Mouse (Mus musculus) neural tube, embryonic 10.5 days (tissue): ENCODE measurements around the gene Lrrc66.
"Not testable (repeated sequence)": the region's sequence is repeated elsewhere in the genome, so short reads cannot be mapped to it uniquely, and the experiment has no call there.

Experiments
- DNase-seq: peaks from one replicate; pipeline ENCODE4 v3.0.0-alpha.2; 2017; ENCODE audit warnings: low spot score; ENCODE audit errors: extremely low spot score

The Lrrc66 gene

DNA sequence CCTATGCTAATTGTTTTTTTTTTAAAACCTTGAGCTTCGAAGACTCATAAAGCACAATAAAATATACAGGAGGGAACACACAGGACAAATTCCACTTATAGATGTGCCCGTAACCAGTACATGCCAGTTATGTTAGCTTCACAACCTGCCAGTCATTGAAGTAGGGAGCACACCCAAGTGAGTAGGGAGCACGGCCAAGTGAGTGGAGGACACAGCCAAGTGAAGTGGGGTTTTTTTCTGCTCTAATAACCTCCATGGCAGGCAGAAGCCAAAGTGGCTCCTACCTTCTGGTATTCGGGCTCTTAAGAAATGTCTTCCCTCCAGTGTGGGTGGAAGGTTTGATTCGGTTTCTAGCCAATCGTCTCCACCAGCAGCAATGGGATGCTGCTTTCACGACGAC is 19.0 kb downstream of the Lrrc66 start:
- DNase-seq = no peak

DNA sequence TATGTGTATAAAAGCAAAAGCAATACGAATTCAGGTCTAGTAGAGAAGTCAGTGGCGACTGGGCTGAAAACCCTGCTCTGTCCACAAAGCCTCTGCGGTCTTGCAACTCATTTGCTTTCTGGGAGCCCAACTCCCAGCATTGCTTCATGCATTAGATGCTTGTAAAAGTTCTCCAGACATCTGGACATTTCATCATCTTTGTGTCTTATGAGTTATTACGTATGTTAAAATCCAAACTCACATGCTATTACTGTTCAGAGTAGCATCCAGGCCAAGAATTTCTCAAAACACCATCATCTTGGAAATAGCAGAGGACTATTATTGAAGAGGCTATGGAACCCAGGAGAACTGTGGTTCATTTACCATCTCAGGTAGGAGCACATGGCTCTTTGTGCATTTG is 21.3 kb downstream of the Lrrc66 start:
- DNase-seq = no peak

DNA sequence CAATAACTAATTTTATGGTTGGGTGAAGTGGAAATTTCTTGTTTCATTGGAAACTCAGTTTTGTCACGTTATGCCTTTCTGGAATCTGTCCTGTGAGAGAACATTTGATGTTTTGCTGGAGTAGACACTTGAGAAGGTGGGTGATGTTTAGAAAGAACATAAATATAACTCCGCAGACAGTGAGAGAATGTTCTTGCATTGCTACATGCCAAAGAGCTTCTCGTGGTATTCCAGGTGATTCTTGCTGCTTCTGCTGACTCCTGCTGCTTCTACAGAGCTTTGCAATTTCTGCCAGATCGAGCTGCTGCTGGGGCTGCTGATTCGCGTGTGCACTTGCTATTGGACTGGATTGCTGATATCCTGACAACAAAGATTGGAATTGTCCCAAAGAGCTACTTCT is 27.4 kb downstream of the Lrrc66 start:
- no peak for DNase-seq

GRCm38 (mm10) chr5:73604542-73604941 is 27.8 kb downstream of the Lrrc66 start:
- DNase-seq = no peak

DNA sequence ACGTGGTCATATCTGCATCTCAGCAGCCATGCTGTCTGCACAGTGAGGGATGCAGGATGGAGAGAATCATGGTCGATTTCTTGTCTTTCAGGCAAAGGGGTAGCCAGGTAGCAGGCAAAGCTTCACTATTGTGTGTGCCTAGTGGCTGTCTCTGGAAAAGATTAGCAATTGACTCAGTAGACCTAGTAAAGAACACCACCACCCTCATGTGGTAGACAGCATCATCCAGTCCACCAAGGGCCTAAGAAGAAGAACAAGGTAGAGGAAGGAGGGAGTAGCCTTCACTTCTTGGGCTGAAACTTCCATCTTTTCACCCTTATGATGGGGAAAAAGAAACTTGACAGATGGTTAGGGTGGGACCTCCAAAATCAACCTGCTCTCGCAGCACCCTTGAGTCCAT is 29.5 kb downstream of the Lrrc66 start:
- no peak for DNase-seq

DNA sequence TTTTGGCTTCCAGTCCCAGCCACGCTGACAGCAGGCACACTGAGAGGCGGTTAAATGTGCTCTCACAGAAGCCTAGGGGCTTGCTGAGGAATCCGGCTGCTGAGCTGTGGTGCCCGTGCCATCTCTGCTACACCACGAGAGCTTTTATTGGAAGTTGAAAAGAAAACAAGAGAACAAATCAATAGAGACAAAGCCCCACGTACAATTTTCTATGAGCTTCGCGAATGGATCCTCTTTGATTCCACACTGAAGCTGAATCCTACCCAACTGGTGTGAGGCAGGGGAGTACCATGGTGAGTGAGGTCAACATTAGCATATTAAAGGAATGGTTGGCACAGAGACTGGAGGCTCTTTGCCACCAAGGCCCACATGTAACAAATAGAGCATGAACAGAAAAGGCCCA is 31.0 kb downstream of the Lrrc66 start:
- no peak for DNase-seq

DNA sequence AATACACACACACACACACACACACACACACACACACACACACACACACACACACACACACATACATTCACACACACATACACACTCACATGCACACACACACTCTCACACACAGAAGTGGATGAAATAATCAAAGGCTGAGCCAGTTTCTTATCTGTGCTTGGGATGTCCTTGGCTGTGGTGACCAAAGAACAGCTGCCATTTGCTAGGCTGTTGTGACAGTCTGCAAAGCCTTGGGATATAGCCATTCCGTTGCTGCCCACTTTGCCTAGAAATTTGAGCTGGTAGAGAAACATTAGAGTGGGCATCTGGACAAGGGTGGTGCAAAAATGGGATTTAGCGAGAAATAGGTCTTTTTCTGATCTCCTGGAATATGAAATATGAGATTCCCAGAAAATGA is 32.3 kb downstream of the Lrrc66 start:
- no peak for DNase-seq

DNA sequence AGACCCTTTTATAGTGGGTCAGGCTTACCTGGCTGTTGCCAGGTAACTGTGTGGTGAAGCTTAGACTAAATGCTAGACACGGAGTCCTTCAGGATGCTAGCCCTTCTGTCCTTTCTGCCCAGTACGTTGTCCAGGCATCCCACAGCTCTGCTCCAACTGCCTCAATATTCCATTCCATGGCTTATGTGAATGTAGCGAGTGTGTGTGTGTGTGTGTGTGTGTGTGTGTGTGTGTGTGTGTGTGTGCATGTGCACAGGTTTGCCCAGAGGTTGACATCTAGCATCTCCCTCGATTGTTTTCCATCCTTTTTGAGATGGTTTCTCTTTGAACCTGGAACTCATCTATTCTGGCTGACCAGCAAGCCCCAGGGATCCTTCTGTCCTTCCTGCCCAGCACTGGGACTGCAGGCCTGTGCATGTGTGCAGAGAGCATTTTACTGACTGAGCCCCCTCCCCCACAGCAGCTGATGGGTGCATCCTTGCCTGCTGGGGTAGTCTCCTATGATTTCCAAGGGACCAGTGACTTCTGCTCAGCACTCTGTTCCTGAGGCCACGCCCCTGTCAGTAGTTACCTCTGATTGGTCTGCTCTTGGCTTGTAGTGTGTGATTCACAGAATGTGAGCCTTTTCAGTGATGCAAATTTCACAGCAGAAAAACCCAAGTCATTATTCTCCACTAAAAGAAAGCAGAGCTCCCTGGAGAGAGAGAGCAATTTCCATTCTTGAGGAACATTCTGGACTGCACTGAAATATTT is 33.2 kb downstream of the Lrrc66 start:
- no peak for DNase-seq

DNA sequence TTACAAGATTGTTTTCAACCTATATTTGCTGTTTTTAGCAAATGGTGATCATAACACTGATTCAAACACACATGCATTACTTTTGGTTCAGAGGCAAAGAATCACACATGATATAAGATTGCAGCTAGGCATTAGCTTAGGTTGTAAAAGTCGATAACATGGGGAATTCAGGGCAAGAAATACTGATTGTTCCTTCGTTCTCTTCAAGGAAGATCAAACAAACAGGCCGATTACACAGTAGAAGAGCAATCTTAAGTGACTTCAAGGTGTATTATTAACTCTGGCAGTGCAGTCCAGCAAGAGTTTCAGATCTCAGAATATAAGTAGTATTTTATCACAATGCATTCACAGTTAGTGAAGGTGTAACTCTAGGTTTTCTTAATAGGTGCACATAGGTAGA is 45.2 kb downstream of the Lrrc66 start:
- DNase-seq = no peak

GRCm38 (mm10) chr5:73586597-73586996 is 45.7 kb downstream of the Lrrc66 start:
- DNase-seq = no peak

DNA sequence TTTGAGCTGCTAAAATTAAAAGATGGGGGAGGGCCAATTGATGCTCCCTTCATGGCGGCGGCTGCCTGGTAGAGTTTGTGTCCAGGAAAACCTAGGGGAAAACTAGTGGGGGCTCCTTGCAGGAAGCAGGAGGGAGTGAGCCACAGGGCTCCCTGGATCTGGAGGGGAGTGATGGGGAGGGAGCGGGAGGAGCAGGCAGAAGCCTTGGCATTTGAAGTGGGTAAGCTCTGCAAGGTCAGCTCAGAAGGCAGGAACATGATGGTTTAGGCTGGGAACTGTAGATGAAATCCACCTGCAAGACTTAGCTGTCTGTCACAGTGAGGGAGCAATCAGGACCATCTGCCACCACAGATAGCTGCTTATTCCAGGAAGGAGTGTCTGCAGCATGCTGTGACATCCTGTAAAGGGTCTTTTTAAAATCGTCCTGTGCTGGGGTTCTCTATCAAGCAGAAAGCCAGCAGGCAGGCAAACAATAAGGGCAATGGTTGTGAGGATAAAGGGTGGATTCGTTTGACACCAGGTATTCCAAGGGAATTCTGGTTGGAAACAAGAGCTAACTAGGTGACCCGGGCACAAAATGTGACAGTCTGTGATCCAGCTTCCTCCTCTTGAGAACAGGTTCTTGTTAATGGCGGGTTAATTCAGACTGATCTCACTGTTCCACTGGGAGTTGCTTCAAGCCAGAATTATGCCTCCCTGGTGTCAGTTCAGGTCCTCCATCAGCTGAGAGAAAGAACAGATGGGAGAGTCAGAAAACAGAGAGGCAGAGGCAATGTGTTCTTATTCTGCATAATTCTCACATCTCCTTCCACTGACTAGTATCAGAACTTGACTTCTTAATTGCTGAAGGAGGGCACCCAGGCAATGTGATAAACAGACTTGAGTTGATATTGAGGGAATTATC is 46.9 kb downstream of the Lrrc66 start:
- DNase-seq = no peak

DNA sequence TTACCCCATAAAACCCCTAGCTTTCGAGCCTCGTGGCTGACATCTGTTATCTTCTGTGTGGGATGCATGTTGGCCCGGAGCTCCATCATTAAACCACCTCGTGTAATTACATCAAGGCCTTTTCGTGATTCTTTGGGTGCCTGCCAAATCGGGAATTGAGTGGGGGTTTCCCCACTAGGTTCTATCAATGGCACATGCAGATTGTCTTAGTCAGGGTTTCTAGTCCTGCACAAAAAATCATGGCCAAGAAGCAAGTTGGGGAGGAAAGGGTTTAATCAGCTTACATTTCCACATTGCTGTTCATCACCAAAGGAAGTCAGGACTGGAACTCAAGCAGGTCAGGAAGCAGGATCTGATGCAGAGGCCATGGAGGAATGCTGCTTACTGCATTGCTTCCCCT is 48.3 kb downstream of the Lrrc66 start:
- not testable (repeated sequence) for DNase-seq

DNA sequence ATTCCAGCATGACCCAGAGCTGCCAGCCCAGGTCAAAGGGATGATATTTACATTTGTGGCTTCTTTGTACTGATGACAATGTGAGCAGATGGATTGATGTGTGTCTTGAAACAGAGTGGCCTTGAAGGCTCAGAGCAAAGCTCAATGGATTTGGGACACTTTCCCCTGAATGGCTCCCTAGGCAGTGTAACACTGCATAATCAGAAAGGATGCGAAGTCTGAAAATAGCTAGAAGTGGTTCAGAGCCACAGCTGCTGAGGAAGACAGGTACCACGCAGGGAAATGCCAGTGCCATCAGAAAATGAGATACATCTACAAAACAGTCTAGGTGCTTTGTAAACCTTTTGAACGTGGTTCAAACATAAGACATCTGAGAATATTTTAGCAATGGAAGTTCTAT is 54.2 kb downstream of the Lrrc66 start:
- DNase-seq = no peak

DNA sequence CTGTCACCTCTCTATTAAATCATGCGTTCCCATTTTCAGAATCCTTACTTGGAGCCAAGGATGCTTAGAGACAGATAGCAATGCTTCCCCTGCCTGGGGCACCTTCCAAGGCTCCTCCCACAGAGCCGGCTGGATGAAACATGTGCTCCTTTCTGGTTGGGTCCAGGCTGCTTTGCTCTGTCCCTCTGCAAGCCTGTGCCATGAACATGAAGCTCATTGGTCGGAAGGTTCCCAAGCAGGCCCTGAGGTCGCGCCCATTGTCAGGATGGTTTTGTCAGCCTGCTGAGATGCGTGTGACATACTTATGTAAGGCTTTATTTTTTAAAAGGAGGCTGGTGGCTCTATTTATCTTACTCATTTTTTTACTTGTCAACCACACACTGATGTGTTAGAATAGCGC is 55.6 kb downstream of the Lrrc66 start:
- DNase-seq = no peak

DNA sequence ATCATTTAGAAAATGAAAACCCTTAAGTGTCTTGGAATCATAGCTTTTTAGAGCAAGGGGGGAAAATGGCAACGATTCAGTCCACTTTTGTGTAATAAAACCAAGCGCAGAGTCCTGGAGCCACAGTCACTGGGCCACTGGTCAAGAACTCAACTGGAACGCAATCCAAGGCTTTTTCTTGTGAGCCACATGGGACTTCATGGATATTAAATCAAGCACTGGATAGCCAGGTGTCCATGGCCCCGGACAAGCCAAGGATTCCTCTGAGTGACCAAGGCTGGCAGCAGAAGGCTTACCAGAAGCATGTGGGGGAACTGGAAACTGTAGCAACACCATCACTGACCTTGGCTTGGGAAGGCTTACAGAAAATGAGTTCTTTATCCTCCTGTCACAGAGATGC is 57.7 kb downstream of the Lrrc66 start:
- no peak for DNase-seq

- no peak for DNase-seq
Measured at GRCm38 (mm10) chr5:73573789-73574188, 58.5 kb downstream of the Lrrc66 start.

DNA sequence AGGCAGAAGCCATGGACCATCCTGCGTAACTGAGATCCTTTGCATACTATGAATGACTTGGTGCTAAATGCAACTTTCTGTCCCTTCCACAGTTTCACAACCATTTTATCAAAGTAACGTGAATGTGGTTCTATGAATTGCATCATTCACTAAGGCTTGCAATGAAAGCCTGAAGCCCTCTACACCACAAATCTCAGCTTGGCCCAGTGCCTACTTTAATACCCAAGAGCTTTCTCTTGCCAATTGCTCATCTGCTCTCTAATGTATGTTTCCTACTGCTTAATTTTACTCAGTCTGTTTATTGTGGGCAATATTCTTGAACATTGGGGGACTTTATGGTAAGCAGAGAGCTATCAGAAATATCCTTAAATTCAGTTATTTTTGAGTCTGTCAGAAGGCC is 59.5 kb downstream of the Lrrc66 start:
- DNase-seq = no peak

GRCm38 (mm10) chr5:73571395-73572156 is 60.8 kb downstream of the Lrrc66 start:
- DNase-seq = no peak

DNA sequence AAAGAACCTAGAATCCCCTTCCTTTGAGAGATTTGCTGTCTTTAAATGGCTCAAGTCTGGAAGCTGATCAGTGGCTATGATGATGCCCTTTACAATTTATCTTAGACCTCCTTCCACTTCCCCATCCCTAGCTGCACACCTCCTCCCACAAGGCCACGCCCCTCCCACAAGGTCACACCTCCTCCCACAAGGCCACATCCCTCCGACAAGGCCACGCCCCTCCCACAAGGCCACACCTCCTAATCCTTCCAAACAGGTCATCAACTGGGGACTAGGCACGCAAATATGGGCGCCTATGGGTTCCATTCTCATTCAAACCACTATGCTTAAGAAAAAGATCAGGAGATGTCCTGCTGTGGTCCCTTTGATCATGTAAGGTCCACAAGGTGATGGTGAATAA is 63.1 kb downstream of the Lrrc66 start:
- DNase-seq = no peak

DNA sequence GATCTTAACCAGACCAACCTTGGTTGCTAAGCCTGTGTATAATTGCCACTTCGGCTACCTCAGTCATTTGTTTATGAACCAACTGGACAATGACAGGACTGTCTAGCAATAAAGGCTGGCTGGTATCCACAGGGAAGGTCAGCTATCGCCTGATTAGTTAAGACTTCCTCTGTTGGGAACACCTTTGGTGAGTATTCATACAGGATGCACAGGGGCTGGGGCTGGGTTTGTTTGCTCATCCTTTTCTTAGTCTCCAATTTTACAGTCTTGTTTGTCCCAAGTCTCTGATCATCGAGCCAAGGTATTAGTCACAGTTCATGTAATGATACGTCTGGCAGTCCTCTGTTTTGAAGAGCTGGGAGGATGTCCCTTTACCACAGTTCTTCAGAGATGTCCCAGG is 65.4 kb downstream of the Lrrc66 start:
- DNase-seq = no peak

DNA sequence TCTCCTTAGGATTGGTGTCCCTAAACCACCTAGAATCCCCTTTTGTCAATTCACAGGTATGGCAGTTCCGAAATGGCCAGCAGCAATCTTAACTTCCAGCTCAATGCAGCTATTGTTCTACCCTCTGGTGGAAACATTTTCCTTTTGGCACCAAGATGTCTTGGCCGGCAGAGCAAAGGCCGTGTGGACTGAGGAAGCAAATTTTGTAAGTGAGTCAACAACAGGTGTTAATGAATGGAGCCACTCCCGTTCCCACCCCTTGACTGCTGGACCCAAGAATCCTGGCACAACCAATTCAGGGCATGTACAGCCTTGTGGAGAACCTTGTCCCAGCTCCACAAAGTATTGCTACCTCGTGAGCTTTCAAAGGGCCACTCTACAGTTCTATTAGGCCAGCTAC is 66.2 kb downstream of the Lrrc66 start:
- DNase-seq = no peak

DNA sequence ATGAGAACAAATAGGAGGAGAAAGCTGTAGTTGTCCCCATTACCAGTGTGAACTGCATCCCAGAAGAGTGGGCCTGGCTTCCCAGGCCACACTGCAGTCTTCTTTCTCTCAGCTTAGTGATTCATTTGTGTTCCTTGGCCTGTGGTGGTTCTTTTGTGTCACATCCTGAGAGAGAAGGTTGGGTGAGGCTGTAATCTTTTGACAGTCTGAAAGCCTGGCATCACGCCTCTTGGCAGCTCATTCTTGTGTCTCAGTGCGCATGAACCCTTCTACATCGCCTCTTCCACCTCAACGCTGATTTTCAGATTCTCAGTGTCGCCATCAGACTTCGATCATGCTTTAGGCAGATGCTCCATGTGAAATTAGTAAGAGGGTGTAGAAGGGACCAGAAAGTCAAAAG is 68.3 kb downstream of the Lrrc66 start:
- no peak for DNase-seq
